10 mouse cellular contexts compared by ENCODE assay signal in genomic region chr11:95610391-95610902, GRCm38 (mm10). TPM values are rescaled to one million over a fixed set of nuclear protein-coding genes. Genes with fewer than 3 reads are reported as not detected.
A peak's percentile ranks its signal among the peaks of the same experiment; 100 is the strongest.
DNase-seq lines count a peak whose midpoint lies in the region; ATAC-seq lines count a peak whose summit lies in the region.
"Had no signal": no experiment of that assay in that cellular context is flagged by ENCODE, and none has a peak within 500 bp of the region (broad histone marks: within the 10 kb centered on the region; RNA-seq: fewer than 3 reads in every experiment).

No protein-coding gene starts in this region.

- 0 out of 2 replicates have a peak overlapping the region, but pooled peaks have one; percentile 35 for H3K9ac ChIP-seq in kidney, embryonic 16.5 days (replicated peaks; ENCODE audit: low read length)
- peak overlapping the region; percentile 46 for H3K9ac ChIP-seq in embryonic facial prominence, embryonic 13.5 days
- H3K9ac ChIP-seq in intestine, embryonic 14.5 days (ENCODE audit: low read length): peak overlapping the region; percentile 39; the same call in 1 of the 2 replicates
- peak overlapping the region; percentile 34; the same call in 1 of the 2 replicates for H3K9ac ChIP-seq in neural tube, embryonic 13.5 days
- H3K9ac ChIP-seq: liver, embryonic 13.5 days had no signal

- no peak for DNase-seq in kidney, adult 8-10 months
- no peak for DNase-seq in intestine, embryonic 14.5 days (ENCODE audit: low spot score)
- no peak for DNase-seq in layer of hippocampus, adult 8-10 months (ENCODE audit: low spot score in 2 of 2)
- no peak for DNase-seq in thymus, adult 18-20 months
- DNase-seq: liver, embryonic 13.5 days had no signal

- H3K4me1 ChIP-seq in kidney, embryonic 16.5 days (ENCODE audit: insufficient read depth, low read length): peaks cover 25% of the 10 kb centered on the region
- peaks cover 52% of the 10 kb centered on the region for H3K4me1 ChIP-seq in embryonic facial prominence, embryonic 13.5 days
- peaks cover 10% of the 10 kb centered on the region for H3K4me1 ChIP-seq in intestine, embryonic 14.5 days (replicated peaks; ENCODE audit: control insufficient read depth, insufficient read depth, low read length)
- peaks cover 22% of the 10 kb centered on the region for H3K4me1 ChIP-seq in neural tube, embryonic 13.5 days (replicated peaks)
- H3K4me1 ChIP-seq: liver, embryonic 13.5 days had no signal

- H3K27me3 ChIP-seq in kidney, embryonic 16.5 days (ENCODE audit: insufficient read depth, low read length): no peaks in the 10 kb centered on the region
- H3K27me3 ChIP-seq in embryonic facial prominence, embryonic 13.5 days: no peaks in the 10 kb centered on the region; the same call in 1 of the 2 replicates
- H3K27me3 ChIP-seq in intestine, embryonic 14.5 days (replicated peaks; ENCODE audit: control insufficient read depth, insufficient read depth, low read length): no peaks in the 10 kb centered on the region
- no peaks in the 10 kb centered on the region for H3K27me3 ChIP-seq in neural tube, embryonic 13.5 days

- WGBS in kidney, embryonic 16.5 days: 14% methylated on average over 15 of the region's 15 CpGs
- 5% methylated on average over 15 of the region's 15 CpGs for WGBS in embryonic facial prominence, embryonic 13.5 days
- WGBS in intestine, embryonic 14.5 days: 9% methylated on average over 15 of the region's 15 CpGs
- 30% methylated on average over 15 of the region's 15 CpGs for WGBS in neural tube, embryonic 13.5 days

- H3K36me3 ChIP-seq in kidney, embryonic 16.5 days (ENCODE audit: insufficient read depth, low read length): no peaks in the 10 kb centered on the region
- H3K36me3 ChIP-seq in embryonic facial prominence, embryonic 13.5 days: no peaks in the 10 kb centered on the region
- H3K36me3 ChIP-seq in intestine, embryonic 14.5 days (ENCODE audit: control insufficient read depth, insufficient read depth, low read length): no peaks in the 10 kb centered on the region
- no peaks in the 10 kb centered on the region for H3K36me3 ChIP-seq in neural tube, embryonic 13.5 days
- H3K36me3 ChIP-seq: G1E; liver, embryonic 13.5 days had no signal

- H3K27ac ChIP-seq in kidney, embryonic 16.5 days (ENCODE audit: low read length): 0 out of 2 replicates have a peak overlapping the region, but pooled peaks have one; percentile 1
- peak overlapping the region; percentile 89 for H3K27ac ChIP-seq in embryonic facial prominence, embryonic 13.5 days
- peak overlapping the region; percentile 75 for H3K27ac ChIP-seq in intestine, embryonic 14.5 days (ENCODE audit: low read depth)
- 0 out of 2 replicates have a peak overlapping the region, but pooled peaks have one; percentile 28 for H3K27ac ChIP-seq in neural tube, embryonic 13.5 days (replicated peaks)
- H3K27ac ChIP-seq: liver, embryonic 13.5 days had no signal

- ATAC-seq in kidney, embryonic 16.5 days (ENCODE audit: low FRiP score, low TSS enrichment): peak; percentile 46; the same call in 1 of the 2 replicates
- no peak for ATAC-seq in embryonic facial prominence, embryonic 13.5 days (ENCODE audit: insufficient number of reproducible peaks, insufficient read depth, low FRiP score, low TSS enrichment, low read depth)
- ATAC-seq in intestine, embryonic 14.5 days (replicated peaks; ENCODE audit: low FRiP score, low TSS enrichment, low read depth): peak; percentile 40; the same call in 1 of the 2 replicates
- 0 out of 2 replicates have a peak, but pooled peaks have one; percentile 65 for ATAC-seq in neural tube, embryonic 13.5 days (ENCODE audit: low read depth)
- ATAC-seq in megakaryocyte progenitor cell, adult 5-6 weeks (replicated peaks; ENCODE audit: poor library complexity): no peak

- H3K4me3 ChIP-seq in kidney, embryonic 16.5 days (ENCODE audit: low read length): peak overlapping the region; percentile 34
- peak overlapping the region; percentile 26 for H3K4me3 ChIP-seq in embryonic facial prominence, embryonic 13.5 days
- H3K4me3 ChIP-seq in intestine, embryonic 14.5 days (ENCODE audit: low read depth, low read length): peak overlapping the region; percentile 18; the same call in 1 of the 2 replicates
- peak overlapping the region; percentile 9; the same call in 1 of the 2 replicates for H3K4me3 ChIP-seq in neural tube, embryonic 13.5 days
- H3K4me3 ChIP-seq: liver, embryonic 13.5 days had no signal

- H3K4me2 ChIP-seq in kidney, embryonic 16.5 days (replicated peaks; ENCODE audit: low read depth, low read length): peak overlapping the region; percentile 53
- peak overlapping the region; percentile 58 for H3K4me2 ChIP-seq in embryonic facial prominence, embryonic 13.5 days
- peak overlapping the region; percentile 51 for H3K4me2 ChIP-seq in intestine, embryonic 14.5 days (ENCODE audit: low read length)
- H3K4me2 ChIP-seq in neural tube, embryonic 13.5 days: peak overlapping the region; percentile 44
- H3K4me2 ChIP-seq: liver, embryonic 13.5 days had no signal

- no peaks in the 10 kb centered on the region for H3K9me3 ChIP-seq in kidney, embryonic 16.5 days (ENCODE audit: low read length)
- H3K9me3 ChIP-seq in embryonic facial prominence, embryonic 13.5 days: no peaks in the 10 kb centered on the region
- no peaks in the 10 kb centered on the region for H3K9me3 ChIP-seq in intestine, embryonic 14.5 days (ENCODE audit: control insufficient read depth, low read length)
- no peaks in the 10 kb centered on the region for H3K9me3 ChIP-seq in neural tube, embryonic 13.5 days
- H3K9me3 ChIP-seq: G1E; liver, embryonic 13.5 days had no signal

RNA-seq across cellular contexts. Expression of gene Ngfr, which starts 22.9 kb away (rescaled TPM):
- 29.7 and 29.9 TPM in 2 replicates for polyA plus RNA-seq in kidney, embryonic 16.5 days (2015; fragmentation: Nextera tagmentation; extraction: Ambion mirVana)
- 25.4 and 27.2 TPM in 2 replicates for polyA plus RNA-seq in embryonic facial prominence, embryonic 13.5 days (2015; fragmentation: Nextera tagmentation; extraction: Ambion mirVana)
- polyA plus RNA-seq in intestine, embryonic 14.5 days (2014; fragmentation: Nextera tagmentation; extraction: Ambion mirVana): 15.3 and 17.6 TPM in 2 replicates
- polyA plus RNA-seq in neural tube, embryonic 13.5 days (2015; fragmentation: Nextera tagmentation; extraction: Ambion mirVana): 97.1 and 121 TPM in 2 replicates
- total RNA-seq in layer of hippocampus, adult 8-10 months (2022): 1 to 10 TPM; 1.9 to 2.8 (median 2.3) TPM
- total RNA-seq in megakaryocyte progenitor cell, adult 5-6 weeks (2015): not detected in 2 replicates
- not detected in 2 replicates for total RNA-seq in megakaryocyte progenitor cell, adult 5-6 weeks (2017)
- polyA plus RNA-seq: G1E had no signal

RNA-seq across cellular contexts. Expression of gene Phb, which starts 56.3 kb away (rescaled TPM):
- 258 and 288 TPM in 2 replicates for polyA plus RNA-seq in kidney, embryonic 16.5 days (2015; fragmentation: Nextera tagmentation; extraction: Ambion mirVana)
- polyA plus RNA-seq in embryonic facial prominence, embryonic 13.5 days (2015; fragmentation: Nextera tagmentation; extraction: Ambion mirVana): 209 and 218 TPM in 2 replicates
- polyA plus RNA-seq in intestine, embryonic 14.5 days (2014; fragmentation: Nextera tagmentation; extraction: Ambion mirVana): 300 and 305 TPM in 2 replicates
- 185 and 188 TPM in 2 replicates for polyA plus RNA-seq in neural tube, embryonic 13.5 days (2015; fragmentation: Nextera tagmentation; extraction: Ambion mirVana)
- 100 to 1,000 TPM in 1 of 4 experiments, 10 to 100 TPM in 3; 85.9 to 105 (median 94.0) TPM for total RNA-seq in layer of hippocampus, adult 8-10 months (2022)
- total RNA-seq in megakaryocyte progenitor cell, adult 5-6 weeks (2015): 82.1 and 87.0 TPM in 2 replicates
- total RNA-seq in megakaryocyte progenitor cell, adult 5-6 weeks (2017): 119 and 128 TPM in 2 replicates

Comparison
In these comparisons a context has a peak if more than half of its experiments do, and no peak if none do; other contexts are left out.
1. ATAC-seq: peak in kidney, embryonic 16.5 days (single experiment), intestine, embryonic 14.5 days (single experiment) and neural tube, embryonic 13.5 days (single experiment); none in embryonic facial prominence, embryonic 13.5 days (single experiment) and megakaryocyte progenitor cell, adult 5-6 weeks (single experiment).
2. H3K27ac ChIP-seq: peak in every context shown above with its lines; median percentile 89 in embryonic facial prominence, embryonic 13.5 days; 75 in intestine, embryonic 14.5 days; 28 in neural tube, embryonic 13.5 days; 1 in kidney, embryonic 16.5 days.
3. Peak in every context shown above with its lines, with median percentiles within 50 percentile points of each other: H3K4me2 ChIP-seq, H3K4me3 ChIP-seq and H3K9ac ChIP-seq.